24 mouse cellular contexts compared by ENCODE assay signal in the genomic region with DNA sequence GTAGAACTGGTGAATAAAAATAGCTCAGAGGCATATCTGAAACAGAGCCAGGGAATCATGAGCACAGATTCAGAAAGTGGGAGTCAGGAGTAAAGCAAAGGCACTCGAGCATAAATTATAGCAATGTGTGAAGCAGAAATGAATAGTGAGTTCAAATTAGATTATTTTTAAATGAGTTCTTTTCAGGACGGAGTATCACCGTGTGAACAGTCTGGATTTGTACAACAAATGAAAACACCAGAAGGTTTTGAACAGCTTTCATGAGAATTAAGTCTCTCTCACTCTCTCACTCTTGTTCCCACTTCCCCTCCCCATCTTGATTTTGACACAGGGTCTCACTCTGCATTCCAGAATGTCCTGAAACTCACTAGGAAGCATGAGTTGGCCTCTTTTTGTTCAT.
A peak's percentile ranks its signal among the peaks of the same experiment; 100 is the strongest.
DNase-seq lines count a peak whose midpoint lies in the region; ATAC-seq and TF ChIP-seq lines count a peak whose summit lies in the region.
"Had no signal": no experiment of that assay in that cellular context is flagged by ENCODE, and none has a peak within 500 bp of the region (broad histone marks: within the 10 kb centered on the region; RNA-seq: fewer than 3 reads in every experiment).

No protein-coding gene starts in this region.

- DNase-seq in forebrain, embryonic 11.5 days (ENCODE audit: low spot score), result no peak
- DNase-seq in layer of hippocampus, adult 9-11 months, result peak; percentile 8
- DNase-seq in layer of hippocampus, postnatal 25 days (ENCODE audit: extremely low spot score in 1 of 2, low spot score in 1 of 2), result no peak
- peak; percentile 59 for DNase-seq in forebrain, postnatal 0 days
- DNase-seq in midbrain, embryonic 10.5 days (ENCODE audit: low spot score), result no peak
- DNase-seq: adrenal gland, postnatal 14 days; cerebellum, adult 11 months; cerebellum, adult 8-10 months; cerebellum, postnatal 14 days; embryo, embryonic 11 days; gastrocnemius, postnatal 10 days; heart, adult 18-20 months; heart, postnatal 10 days; heart, postnatal 4 days had no signal

- no peak overlapping the region for H3K27ac ChIP-seq in forebrain, embryonic 15.5 days (replicated peaks)
- H3K27ac ChIP-seq in forebrain, embryonic 11.5 days (ENCODE audit: low read depth, low read length), result no peak overlapping the region
- no peak overlapping the region for H3K27ac ChIP-seq in forebrain, postnatal 0 days (ENCODE audit: low read depth, low read length)
- H3K27ac ChIP-seq in midbrain, embryonic 10.5 days (replicated peaks), result no peak overlapping the region
- H3K27ac ChIP-seq: embryonic facial prominence, embryonic 15.5 days; heart, embryonic 10.5 days; hindbrain, embryonic 12.5 days had no signal

- TF ChIP-seq CTCF in forebrain, postnatal 0 days (IDR thresholded peaks at IDR 0.05; ENCODE audit: low read depth), result no peak

- peak; percentile 95 for ATAC-seq in forebrain, embryonic 15.5 days (replicated peaks)
- no peak for ATAC-seq in forebrain, embryonic 11.5 days (replicated peaks; ENCODE audit: low FRiP score)
- peak; percentile 95 for ATAC-seq in forebrain, postnatal 0 days
- ATAC-seq: activated CD4-positive, CD25-positive, alpha-beta regulatory T cell, adult 4 months; hindbrain, embryonic 16.5 days; inflammation-experienced regulatory T-cells, adult 6 months; Patski had no signal

- H3K4me2 ChIP-seq in forebrain, embryonic 15.5 days (replicated peaks), result no peak overlapping the region
- H3K4me2 ChIP-seq in forebrain, embryonic 11.5 days (ENCODE audit: low read depth, low read length, severe bottlenecking), result no peak overlapping the region
- no peak overlapping the region for H3K4me2 ChIP-seq in forebrain, postnatal 0 days (ENCODE audit: low read depth)
- H3K4me2 ChIP-seq: embryonic facial prominence, embryonic 15.5 days; hindbrain, embryonic 12.5 days had no signal

- no peak overlapping the region for H3K4me3 ChIP-seq in forebrain, embryonic 15.5 days
- H3K4me3 ChIP-seq in forebrain, embryonic 11.5 days (ENCODE audit: low read depth, low read length), result no peak overlapping the region
- no peak overlapping the region for H3K4me3 ChIP-seq in forebrain, postnatal 0 days (ENCODE audit: low read depth, low read length)
- H3K4me3 ChIP-seq in midbrain, embryonic 10.5 days, result no peak overlapping the region
- H3K4me3 ChIP-seq: embryonic facial prominence, embryonic 15.5 days; erythroblast, embryonic 14.5 days; heart, embryonic 10.5 days; hindbrain, embryonic 12.5 days had no signal

- no peaks in the 10 kb centered on the region for H3K27me3 ChIP-seq in forebrain, embryonic 15.5 days
- H3K27me3 ChIP-seq in forebrain, embryonic 11.5 days (ENCODE audit: control insufficient read depth, insufficient read depth, low read length), result no peaks in the 10 kb centered on the region
- H3K27me3 ChIP-seq in forebrain, postnatal 0 days (ENCODE audit: insufficient read depth, low read length), result no peaks in the 10 kb centered on the region
- H3K27me3 ChIP-seq in midbrain, embryonic 10.5 days (ENCODE audit: low read depth, poor library complexity, severe bottlenecking), result no peaks in the 10 kb centered on the region
- H3K27me3 ChIP-seq: CH12.LX; embryonic facial prominence, embryonic 15.5 days; hindbrain, embryonic 12.5 days; Patski had no signal

- H3K36me3 ChIP-seq in forebrain, embryonic 15.5 days, result no peaks in the 10 kb centered on the region
- no peaks in the 10 kb centered on the region for H3K36me3 ChIP-seq in forebrain, embryonic 11.5 days (ENCODE audit: control insufficient read depth, insufficient read depth, low read length)
- no peaks in the 10 kb centered on the region for H3K36me3 ChIP-seq in forebrain, postnatal 0 days (ENCODE audit: insufficient read depth)
- H3K36me3 ChIP-seq in midbrain, embryonic 10.5 days, result no peaks in the 10 kb centered on the region
- H3K36me3 ChIP-seq: embryonic facial prominence, embryonic 15.5 days; heart, embryonic 10.5 days; hindbrain, embryonic 12.5 days had no signal

- no peaks in the 10 kb centered on the region for H3K9me3 ChIP-seq in forebrain, embryonic 15.5 days
- H3K9me3 ChIP-seq in forebrain, embryonic 11.5 days (ENCODE audit: control insufficient read depth, low read length), result no peaks in the 10 kb centered on the region
- H3K9me3 ChIP-seq in forebrain, postnatal 0 days (ENCODE audit: low read length), result no peaks in the 10 kb centered on the region
- H3K9me3 ChIP-seq in midbrain, embryonic 10.5 days (replicated peaks), result no peaks in the 10 kb centered on the region
- H3K9me3 ChIP-seq: embryonic facial prominence, embryonic 15.5 days; heart, embryonic 10.5 days; hindbrain, embryonic 12.5 days had no signal

- WGBS in forebrain, embryonic 15.5 days, result 27% methylated on average over 3 of the region's 3 CpGs
- WGBS in forebrain, embryonic 11.5 days, result 80% methylated on average over 3 of the region's 3 CpGs
- WGBS in forebrain, postnatal 0 days, result 16% methylated on average over 3 of the region's 3 CpGs
- WGBS in midbrain, embryonic 10.5 days, result 92% methylated on average over 3 of the region's 3 CpGs

- H3K9ac ChIP-seq in forebrain, embryonic 15.5 days (replicated peaks), result no peak overlapping the region
- no peak overlapping the region for H3K9ac ChIP-seq in forebrain, embryonic 11.5 days (ENCODE audit: low read length)
- H3K9ac ChIP-seq in forebrain, postnatal 0 days, result no peak overlapping the region
- H3K9ac ChIP-seq: embryonic facial prominence, embryonic 15.5 days; hindbrain, embryonic 12.5 days had no signal

- H3K4me1 ChIP-seq in forebrain, embryonic 15.5 days, result no peaks in the 10 kb centered on the region
- no peaks in the 10 kb centered on the region for H3K4me1 ChIP-seq in forebrain, embryonic 11.5 days (replicated peaks; ENCODE audit: control insufficient read depth, insufficient read depth, low read length)
- no peaks in the 10 kb centered on the region for H3K4me1 ChIP-seq in forebrain, postnatal 0 days (ENCODE audit: insufficient read depth)
- H3K4me1 ChIP-seq in midbrain, embryonic 10.5 days, result no peaks in the 10 kb centered on the region
- H3K4me1 ChIP-seq: embryonic facial prominence, embryonic 15.5 days; heart, embryonic 10.5 days; hindbrain, embryonic 12.5 days had no signal

Comparison
In these comparisons a context has a peak if more than half of its experiments do, and no peak if none do; other contexts are left out.
1. DNase-seq: peak in layer of hippocampus, adult 9-11 months (single experiment) and forebrain, postnatal 0 days (single experiment); none in forebrain, embryonic 11.5 days (single experiment), layer of hippocampus, postnatal 25 days (0 of 2) and midbrain, embryonic 10.5 days (single experiment).